Mouse (Mus musculus): Measurements from ENCODE around the gene Nhlrc4. TPM values are rescaled to one million over a fixed set of nuclear protein-coding genes. Genes with fewer than 3 reads are reported as not detected.

The Nhlrc4 gene
- total RNA-seq, 4 experiments from 2014 or later: 0.41 to 0.74 (median 0.48) TPM

GRCm38 (mm10) chr17:25925348-25925747 is 19.4 kb downstream of the Nhlrc4 start:
- DNase-seq (ENCODE audit: low spot score in 2 of 2): peak in 1 of 2 experiments; percentile 77

DNA sequence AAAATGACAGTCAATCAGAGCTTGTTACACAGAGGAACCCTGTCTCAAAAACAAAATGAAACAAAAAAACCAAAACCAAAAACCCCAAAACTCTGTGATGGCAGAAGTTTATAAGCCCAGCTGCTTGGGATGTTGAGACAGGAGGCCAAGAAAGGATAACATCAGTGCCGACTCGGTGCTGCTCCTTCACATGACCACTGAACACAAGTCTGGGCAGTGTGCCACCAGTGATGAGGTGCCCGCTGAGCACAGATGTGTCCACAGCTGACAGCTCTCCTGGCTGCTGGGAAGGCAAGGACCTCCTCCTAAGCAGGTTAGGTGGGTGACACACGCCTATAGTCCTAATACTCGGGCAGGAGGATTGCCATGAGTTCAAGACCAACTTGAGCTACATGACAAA is 22.6 kb downstream of the Nhlrc4 start:
- DNase-seq (ENCODE audit: low spot score in 2 of 2): no peak

DNA sequence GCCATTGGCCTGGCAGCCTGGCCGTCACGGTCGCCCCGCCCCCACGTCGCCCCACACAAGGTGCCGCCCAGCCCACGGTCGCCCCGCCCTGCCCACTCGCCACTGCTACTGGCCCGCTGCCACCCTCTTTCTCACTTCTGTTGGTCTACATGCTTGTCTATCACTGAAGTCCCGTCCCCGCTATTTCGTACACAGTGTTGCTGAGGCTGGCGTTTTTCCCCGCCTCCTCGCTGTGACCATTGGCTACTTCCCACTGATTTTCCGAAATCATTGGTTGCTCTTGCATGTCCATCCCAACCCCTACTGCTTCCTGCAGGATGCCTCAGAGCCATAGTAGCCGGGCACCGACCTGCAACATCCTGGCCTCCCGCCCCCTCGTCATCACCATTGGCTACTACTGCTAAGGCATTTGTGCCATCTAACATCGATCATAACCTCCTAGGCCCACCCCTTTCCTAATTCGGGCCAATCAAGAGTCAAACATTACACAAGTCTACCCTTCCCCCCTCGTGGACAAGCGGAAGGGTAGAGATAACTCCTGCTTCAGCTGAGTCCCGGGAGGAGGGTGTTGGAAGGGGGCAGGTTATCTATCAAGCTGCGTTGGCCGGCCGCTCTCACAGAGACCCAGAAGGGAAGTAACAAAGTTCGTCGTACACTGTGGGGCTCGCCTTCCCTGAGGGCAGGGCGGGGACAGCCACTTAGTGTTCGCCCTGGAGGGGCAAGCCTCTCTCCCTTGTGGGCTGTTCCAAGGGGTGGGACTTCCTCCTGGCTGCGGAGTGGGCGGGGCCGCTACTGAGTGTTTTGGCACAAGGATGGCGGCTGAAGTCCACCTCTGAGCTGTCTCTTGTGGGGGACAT is 24.7 kb downstream of the Nhlrc4 start:
- DNase-seq (ENCODE audit: low spot score in 2 of 2): peak; percentile 99 to 100

GRCm38 (mm10) chr17:25919144-25919785 is 25.5 kb downstream of the Nhlrc4 start, which contains the start of gene Rab40c:
Rab40c (minus strand) TSS chr17:25919727.
- DNase-seq (ENCODE audit: low spot score in 2 of 2): peak in 1 of 2 experiments; percentile 50

DNA sequence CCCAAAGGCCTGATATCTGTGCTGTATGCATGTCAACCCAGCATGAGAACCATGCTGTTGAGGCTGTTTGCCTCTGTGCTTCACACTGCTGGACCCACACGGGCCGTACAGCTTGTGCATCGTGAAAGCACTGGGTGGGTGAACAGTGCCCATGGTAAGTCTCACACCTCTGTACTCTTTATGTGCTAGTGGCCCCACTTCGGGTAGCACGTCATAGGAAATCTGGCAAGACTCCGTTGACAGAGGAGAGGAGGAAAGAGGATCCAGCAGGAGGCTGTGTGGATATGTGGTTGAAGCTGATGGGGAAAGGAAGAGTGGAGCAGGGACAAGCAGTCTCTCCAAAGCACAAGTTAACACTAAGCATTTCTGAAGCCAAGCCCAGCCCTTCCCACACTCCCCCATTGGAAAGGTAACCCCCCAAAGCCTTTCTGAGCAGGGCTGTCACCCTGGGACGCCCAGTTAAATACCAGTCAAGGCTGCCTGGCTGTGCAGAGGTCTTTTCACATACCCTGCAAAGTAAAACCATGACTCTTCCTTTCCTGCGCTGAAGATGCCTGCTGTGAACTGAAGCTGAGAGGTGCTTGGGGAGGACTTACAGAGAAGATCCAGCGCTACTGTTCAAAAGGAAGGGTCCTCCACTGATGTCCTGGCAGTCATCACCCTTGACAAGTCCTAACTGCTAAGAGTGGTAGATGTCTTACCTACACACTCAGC is 26.6 kb downstream of the Nhlrc4 start:
- no peak for DNase-seq (ENCODE audit: low spot score in 2 of 2)

GRCm38 (mm10) chr17:25916931-25917647 is 27.7 kb downstream of the Nhlrc4 start:
- no peak for DNase-seq (ENCODE audit: low spot score in 2 of 2)

DNA sequence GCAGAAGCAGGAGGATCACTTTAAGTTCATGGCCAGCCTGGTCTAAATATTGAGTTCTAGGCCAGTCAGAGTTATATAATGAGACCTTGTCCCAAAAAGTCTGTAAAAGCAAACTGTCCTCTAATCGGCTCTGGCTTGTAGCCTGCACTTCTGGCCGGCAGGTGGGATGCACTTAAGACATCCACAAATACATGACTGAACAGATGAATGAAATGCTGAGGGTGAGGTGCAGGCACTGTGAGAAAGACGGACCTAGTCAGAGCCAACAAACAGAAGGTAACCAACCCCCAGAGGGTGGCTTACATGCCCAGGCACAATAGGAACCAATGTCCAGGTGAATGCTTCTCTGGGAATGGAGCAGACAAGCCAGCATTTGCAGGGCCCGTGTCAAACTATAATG is 30.5 kb downstream of the Nhlrc4 start:
- DNase-seq (ENCODE audit: low spot score in 2 of 2): no peak

GRCm38 (mm10) chr17:25913877-25914275 is 30.9 kb downstream of the Nhlrc4 start:
- DNase-seq (ENCODE audit: low spot score in 2 of 2): no peak

DNA sequence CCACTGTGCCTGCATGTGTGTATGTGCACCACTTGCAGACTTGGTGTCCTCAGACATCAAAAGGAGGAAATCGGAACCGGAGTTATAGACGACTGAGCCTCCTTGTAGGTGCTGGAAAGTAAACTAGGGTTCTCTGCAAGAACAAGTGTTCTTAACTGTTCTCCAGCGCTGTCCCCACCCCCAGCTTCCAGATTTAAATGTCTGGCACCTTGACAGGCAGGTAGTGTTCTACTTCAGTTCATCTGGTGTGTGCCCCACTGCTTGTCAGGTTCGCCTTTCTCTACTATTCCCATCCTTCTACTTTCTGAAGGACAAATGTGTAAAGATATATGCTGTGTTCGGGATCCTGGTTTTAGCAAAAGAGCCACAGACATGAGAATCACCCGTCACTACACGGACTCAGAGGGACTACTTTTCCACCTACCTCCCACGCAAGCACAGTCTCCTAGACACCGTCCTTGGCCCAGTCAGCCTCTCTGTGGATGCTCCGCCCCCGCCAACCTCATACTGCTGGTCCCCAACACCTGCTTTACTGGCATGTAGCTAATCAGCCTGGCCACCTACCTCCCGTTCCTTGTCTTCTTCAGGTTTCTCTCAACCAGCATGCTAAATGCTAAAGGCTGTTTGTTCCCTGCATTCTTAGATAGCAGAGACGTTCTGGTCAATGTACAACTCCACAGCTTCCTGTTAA is 31.4 kb downstream of the Nhlrc4 start:
- DNase-seq (ENCODE audit: low spot score in 2 of 2): peak in 1 of 2 experiments; percentile 86

DNA sequence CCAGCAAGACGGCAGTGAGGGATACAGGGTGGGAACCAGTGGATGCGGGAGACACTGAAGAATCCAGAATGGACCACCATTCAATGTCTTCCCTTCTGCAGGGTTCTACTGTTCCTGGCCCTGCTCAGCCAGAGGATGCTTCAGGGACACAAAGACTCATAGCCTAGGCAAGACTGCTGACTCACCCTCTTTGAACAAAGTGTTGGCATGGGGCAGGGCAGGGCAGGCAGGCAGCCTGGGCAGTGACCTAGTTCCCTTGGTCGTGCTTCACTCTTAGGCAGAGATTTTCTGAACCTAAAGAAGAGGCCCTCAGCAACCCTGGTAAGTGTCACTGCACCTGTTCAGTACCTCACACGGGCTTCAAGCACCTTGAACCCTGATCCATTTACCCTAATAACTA is 32.9 kb downstream of the Nhlrc4 start:
- no peak for DNase-seq (ENCODE audit: low spot score in 2 of 2)

- no peak for DNase-seq (ENCODE audit: low spot score in 2 of 2)
Measured at GRCm38 (mm10) chr17:25907640-25908039, 37.1 kb downstream of the Nhlrc4 start.

DNA sequence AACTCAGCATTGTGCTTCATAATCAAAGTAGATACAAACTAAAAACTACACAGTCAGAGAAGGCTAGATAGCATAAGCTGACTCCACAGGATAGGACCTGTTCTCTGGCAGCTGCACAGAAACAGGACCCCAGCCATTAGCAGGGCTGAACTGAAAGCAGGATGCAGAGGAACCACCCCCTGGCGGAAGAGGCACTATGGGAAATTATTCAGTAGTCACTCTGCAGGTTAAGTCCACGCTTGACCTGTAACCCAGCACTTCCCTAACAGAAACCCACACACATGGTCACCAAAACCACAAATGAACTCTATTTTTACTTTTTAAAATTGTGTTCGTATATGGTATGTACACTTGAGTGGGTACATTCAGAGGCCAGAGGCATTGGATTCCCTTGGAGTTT is 41.7 kb downstream of the Nhlrc4 start:
- no peak for DNase-seq (ENCODE audit: low spot score in 2 of 2)

GRCm38 (mm10) chr17:25900193-25900592 is 44.6 kb downstream of the Nhlrc4 start:
- no peak for DNase-seq (ENCODE audit: low spot score in 2 of 2)

DNA sequence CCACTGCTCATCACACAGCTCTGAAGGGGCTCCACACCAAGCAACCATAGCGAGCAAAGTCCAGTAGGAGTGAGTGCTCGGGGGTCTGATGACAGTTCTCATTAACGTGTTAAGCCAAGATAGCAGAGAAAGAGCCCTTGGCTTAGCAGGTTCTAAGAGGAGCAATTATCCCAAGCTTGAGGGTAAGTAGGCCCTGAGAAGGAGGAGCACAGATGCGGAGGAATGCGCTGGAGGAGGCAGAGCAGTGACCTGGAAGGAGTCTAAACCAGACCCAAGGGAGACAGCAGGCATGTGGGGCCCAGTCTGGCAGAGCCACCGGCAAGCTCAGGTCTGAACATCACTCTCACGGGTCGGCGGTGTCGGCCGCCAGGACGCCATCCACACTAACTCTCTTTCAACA is 48.9 kb downstream of the Nhlrc4 start:
- no peak for DNase-seq (ENCODE audit: low spot score in 2 of 2)

DNA sequence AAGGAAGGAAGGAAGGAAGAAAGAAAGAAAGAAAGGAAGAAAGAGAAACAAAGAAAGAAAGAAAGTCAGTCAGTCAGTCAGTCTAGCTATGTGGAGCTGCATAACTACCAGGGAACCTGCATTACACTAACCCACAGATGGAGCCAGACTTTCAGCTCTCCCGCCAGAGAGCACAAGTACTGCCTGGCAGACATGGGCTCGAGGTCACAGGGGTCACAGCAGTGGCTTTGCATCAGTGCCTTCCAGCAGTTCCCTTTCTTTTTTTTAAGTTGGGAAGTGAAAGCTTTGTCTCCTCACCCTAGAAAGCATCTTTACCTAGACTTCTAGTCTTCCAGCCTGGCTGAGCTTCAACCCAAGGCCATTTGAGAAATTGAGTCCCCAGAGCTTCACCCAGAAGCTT is 49.3 kb downstream of the Nhlrc4 start:
- DNase-seq (ENCODE audit: low spot score in 2 of 2): no peak

DNA sequence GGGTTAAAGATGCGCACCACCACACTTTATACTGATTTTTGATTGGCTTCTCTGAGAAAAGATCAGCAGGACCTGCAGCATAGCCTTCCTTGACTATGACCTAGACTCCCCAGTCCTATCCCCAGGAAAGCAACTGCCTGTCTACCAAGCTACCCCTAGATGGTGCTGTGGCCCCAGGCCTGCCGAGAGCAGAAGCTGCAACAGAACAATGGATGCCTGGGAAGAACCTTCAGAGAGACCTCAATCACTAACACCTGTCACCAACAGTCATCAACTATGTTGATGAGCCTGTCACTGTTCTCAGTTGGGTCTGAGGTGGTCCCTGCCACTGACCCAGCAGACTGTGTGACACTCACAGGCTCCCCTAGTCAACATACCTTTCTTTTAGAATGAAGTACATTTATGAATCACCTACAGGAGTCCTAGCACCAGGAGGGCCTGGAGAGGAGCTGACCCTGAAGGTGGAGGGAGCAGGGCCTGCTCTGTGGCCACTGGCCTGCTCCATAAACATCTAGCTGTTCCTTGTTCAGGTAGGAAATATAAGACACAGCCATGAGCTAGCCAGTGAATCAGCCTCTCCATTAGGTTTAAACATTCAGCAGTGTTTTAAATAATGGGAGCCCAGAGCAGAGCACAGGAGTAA is 50.7 kb downstream of the Nhlrc4 start:
- no peak for DNase-seq (ENCODE audit: low spot score in 2 of 2)

All from left cerebral cortex, adult 8-10 months (tissue).